Mouse (Mus musculus) ovary, postnatal 10 days (tissue): Measurements from ENCODE around the gene Pde6h.
"Not testable (repeated sequence)": the region's sequence is repeated elsewhere in the genome, so short reads cannot be mapped to it uniquely, and the experiment has no call there.

Source experiments
- DNase-seq: peaks from one replicate; pipeline ENCODE4 v3.0.0; 2022; ENCODE audit warnings: low spot score

Pde6h gene

DNA sequence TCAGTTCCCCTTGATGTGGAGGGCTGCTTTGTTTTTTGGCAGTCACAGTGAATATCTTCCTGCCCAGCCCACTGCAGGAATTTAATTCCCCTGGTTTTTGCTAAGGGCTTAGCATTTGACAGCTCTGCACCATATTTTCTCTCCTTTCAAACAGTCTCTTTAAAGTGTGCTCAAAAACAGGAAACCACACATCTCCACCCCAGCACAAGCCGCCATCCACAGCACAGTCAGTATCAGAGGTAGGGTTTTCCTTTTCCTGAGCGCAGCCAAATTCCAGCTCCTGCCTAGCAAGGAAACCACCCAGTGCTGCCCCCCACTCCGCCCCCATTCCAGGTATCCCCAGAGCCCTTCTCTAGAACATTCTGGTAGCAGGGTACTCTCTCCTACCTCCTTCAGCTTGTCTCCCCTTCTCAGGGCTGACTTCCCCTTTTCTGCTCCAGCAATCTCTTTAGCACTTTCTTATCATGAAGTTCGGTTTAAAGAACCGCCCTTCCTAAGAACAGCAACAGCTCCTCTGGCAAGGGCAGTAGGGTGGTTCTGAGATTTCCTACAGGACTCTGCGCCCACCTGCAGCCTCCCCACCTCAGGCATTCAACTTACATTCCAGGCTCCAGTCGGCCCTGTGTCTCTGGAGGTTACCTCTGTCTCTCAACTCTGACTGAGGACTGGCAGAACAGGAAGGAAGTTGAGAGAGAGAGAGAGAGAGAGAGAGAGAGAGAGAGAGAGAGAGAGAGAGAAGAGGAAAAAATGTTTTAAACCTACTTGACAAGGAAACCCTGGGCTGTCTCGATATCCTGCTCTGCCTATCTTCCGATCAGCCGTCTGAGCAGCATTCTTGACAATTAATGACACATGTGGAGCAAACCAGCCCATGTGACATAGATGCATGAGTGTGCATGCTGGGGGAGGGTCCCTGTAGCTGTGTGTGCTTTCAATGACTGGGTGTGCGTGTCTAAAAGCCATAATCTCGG is 17.7 kb downstream of the Pde6h start, which contains the start of gene Arhgdib:
Gene Arhgdib (minus strand): TSS at position 849 of the 971 bp plus-strand sequence.
- DNase-seq: no peak

DNA sequence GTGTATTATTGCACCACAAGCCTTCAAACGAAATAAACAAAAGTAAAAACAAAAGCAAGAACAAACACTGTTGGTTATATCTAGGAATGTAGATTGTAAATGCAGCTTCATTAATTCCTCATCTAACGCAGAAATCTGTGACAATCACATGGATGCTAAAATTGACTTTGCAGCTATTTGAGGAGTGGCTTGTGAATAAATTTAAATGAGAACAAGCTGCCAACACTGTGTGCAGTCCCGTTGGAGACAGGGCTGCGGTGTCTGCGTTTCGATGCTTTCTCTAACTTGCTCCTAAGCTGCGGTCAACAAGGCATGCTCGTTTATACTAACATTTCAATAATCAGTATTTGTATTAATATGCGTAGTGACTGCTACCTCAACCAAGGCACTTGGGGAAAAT is 18.6 kb downstream of the Pde6h start:
- DNase-seq: no peak

DNA sequence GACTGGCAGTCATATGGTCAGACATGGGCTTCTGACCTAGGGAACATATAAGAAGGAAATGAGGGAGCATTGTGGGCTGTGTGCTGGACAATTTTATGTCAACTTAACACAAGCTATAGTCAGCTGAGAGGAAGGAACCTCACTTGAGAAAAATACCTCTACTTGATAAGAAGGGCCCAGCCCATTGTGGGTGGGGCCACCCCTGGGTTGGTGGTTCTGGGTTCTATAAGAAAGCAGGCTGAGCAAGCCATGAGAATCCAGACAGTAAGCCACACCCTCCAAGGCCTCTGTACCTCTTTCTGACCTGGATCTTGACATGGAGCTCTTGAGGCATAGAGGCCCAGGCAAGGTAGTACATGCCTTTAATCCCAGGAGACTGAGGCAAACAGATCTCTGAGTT is 19.8 kb downstream of the Pde6h start:
- DNase-seq: no peak

DNA sequence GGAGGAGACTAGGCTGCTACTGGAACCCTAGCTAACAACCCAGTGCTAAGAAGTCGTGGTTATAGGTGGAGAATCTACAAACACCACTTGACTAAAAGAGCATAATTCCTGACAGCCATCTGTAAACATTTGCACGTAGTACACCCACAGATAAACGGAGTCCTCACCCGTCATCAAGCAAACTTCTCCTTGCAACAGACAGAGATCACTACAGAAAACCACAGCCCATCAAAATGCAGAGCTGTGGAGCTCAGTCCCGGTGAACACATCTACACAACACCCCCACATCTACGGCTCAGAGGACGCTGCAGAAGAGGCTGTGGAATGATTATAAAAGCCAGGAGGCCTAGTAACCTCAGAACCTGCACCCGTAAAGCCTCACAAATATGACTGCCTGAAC is 20.9 kb downstream of the Pde6h start:
- no peak for DNase-seq

DNA sequence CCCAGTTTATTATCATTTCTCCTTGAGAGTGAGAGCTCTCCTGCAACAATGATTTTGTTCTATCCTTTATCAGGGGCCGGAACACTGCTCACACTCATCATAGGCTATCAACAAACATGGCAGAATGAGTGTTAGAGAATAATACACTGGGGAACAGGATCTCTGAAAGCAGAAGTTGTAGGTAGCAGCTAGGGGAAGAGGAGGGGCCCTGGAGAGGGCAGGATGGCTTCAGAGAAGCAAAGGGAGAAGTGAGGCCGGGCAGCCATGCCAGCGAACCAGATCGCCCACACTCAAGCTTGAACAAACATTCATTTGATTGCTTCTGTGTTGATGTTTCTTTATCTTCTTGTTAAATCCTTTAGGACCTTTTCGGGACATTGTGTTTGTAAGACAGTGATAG is 22.6 kb downstream of the Pde6h start:
- DNase-seq: no peak

DNA sequence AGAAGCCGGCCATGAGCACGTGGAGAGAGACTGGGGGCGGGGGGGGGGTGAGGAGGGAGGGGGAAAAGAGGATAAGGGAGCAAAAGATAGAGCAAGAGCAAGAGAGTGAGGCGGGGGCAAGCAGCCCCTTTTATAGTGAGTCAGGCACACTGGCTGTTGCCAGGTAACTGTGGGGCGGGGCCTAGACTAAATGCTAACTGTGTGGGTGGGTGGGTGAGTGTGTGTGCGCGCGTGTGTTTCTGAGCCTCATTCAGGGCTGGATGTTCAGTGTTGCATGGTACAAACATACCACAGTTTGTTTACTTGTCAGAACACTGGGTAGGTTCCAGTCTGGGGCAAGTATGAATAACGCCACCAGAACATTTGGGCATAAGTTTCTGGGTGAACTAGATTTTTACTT is 23.3 kb downstream of the Pde6h start:
- DNase-seq: no peak

DNA sequence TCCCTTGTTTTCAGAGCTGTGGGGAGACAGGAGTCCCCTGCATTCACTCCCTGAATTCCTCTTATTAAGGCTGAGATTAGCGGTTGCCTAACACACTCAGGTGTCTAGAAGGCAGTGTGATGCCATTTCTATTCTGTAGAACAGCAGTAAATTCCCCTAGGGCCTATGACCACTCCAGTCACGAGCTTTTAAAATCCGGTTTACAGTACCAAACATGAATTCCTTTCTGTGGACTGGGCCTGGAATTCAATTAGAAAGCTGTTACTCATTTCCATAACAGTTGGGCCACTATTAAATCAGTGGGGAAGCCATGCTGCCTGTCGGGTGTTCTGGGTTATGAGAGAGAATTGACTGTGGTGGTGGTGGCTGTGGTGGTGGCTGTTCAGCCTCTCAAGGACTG is 24.1 kb downstream of the Pde6h start:
- no peak for DNase-seq

DNA sequence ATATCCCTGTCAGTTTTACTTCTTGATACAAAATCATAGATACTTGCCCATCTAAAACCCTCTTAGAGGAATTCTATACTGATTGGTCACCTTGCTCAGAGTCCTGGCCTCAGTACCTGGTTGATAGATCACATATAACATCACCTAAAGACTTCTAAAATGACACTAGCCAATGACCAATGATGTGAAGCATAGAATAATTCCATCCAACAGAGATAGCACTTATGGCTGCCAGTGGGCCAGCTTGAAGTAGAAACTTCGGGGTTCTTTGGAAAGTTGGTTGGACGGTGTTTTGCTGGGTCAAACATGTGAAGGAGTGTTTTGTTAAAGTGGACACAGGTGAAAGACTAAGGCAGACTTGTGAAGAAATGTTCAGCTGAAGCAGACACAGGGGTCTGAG is 26.5 kb downstream of the Pde6h start:
- DNase-seq: no peak

DNA sequence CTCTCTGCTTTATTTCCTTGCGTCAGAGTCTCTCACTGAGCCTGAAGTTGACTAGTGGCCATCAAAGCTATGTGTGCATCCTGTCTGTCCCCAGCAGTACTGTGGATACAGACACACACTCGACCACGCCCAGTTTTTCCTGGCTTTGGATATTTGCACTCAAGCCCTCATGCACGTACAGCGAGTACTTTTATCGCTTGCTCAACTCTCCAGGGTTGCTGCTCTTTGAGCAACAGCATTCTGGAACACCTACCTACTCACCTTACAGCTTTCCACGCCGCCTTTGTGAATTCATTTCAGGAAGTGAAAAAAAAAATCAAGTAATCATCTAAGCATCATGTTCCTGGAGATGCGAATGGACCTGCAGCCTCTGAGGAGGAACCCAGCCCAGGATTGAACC is 29.3 kb downstream of the Pde6h start:
- no peak for DNase-seq

DNA sequence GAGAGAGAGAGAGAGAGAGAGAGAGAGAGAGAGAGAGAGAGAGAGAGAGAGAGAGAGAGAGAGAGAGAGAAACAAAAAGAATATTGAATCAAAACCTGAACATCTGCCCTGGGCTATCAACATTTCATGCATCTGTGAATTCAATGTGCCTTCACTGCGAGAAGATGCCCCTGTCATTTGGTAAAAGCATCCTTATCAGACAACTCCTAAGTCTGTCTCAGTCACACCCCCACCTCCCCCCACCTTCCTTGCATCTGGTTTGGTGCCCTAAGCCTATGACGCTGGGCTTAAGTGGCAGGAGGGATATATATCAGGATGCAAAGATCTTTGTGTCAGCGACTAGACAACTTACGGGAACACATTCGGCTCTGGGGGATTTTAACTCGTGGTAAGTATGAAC is 30.6 kb downstream of the Pde6h start:
- no peak for DNase-seq

DNA sequence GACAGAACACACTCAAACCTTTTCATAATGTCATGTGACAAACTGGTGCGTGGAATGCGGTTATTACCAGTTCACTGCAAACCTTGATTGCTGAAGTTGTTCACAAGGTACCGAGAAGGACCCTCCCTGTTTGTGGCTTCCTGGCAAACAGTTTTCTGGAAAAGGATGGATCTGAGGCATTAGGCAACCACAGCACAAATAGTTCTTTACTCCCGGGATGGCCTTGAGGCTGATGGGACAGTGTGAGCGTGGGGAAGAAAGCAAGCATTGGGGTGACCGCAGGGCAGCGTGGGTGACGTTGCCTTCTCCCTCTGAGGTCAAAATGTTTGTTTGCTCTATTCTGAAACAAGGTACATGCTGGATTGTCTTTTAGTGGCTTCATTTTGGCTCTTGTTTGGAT is 31.1 kb downstream of the Pde6h start:
- DNase-seq: no peak

DNA sequence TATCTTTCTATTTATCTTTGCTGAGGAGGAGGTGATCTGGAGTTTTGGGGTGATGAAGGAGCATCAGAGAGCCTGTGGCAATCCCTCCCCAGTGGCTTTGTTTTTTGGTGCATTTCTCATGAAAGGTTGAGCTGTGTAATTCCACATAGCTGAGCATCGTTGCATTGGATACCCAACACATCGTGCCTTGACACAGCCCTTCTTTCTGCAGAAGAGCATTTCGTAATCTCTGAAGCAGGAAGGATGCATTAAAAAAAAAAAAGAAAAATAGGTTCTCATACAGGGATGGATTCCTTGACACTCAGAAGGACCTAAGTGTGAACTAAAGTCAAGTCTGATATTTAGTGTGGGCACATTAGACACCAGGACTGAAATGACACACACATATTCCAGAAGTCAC is 31.6 kb downstream of the Pde6h start:
- no peak for DNase-seq

DNA sequence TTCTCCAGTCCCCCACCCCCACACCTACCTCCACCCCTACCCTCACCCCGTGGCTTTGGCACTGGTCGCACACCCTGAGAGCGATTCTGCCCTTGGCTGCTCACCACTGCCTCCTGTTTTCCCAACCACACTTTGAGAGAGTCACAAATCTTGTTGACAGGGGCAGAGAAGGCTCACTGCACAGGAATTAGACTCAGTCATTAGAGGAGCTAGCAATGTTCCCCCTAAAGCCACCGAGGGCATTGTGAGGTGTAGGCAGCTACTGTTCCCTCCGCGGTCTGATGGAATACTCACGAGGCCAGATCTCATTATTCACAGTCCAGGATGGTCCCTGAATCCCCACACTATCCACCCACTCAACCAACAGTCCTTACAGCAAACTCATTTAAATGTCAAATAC is 33.4 kb downstream of the Pde6h start:
- DNase-seq: no peak

DNA sequence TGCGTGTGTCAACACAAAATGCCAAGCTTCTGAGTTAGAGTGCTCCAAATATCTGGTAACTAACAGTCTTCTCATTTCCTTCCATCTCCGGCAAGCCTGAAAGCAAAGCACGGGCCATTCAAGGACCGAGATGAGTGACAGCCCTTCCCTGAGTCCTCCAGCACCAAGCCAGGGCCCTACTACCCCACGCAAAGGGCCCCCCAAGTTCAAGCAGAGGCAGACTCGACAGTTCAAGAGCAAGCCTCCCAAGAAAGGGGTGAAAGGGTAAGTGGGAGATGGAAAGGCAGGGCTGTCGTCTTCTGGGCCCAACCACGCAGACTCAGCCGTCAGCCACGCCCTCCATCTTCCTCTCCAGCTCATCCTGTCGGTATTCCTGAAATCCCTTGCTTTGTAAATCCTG is 35.5 kb downstream of the Pde6h start:
- no peak for DNase-seq

DNA sequence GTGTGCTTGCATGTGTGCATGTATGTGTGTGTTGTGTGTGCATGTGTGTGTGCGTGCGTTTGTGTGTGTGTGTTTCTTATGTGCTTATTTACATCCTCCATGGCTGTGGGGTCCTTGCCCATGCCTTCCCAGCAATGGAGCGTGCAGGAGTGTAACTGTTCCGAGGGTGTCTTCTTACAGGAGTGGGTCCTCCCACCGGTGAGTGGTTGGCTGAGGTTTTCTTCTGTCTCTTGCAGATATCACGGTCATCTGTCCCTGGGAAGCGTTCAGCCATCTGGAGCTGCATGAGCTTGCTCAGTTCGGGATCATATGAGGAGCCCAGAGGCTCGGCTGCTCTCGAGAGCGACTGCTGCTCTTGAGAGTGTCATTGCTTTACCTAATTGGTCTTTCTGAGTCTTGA is 39.3 kb downstream of the Pde6h start:
- DNase-seq: no peak

DNA sequence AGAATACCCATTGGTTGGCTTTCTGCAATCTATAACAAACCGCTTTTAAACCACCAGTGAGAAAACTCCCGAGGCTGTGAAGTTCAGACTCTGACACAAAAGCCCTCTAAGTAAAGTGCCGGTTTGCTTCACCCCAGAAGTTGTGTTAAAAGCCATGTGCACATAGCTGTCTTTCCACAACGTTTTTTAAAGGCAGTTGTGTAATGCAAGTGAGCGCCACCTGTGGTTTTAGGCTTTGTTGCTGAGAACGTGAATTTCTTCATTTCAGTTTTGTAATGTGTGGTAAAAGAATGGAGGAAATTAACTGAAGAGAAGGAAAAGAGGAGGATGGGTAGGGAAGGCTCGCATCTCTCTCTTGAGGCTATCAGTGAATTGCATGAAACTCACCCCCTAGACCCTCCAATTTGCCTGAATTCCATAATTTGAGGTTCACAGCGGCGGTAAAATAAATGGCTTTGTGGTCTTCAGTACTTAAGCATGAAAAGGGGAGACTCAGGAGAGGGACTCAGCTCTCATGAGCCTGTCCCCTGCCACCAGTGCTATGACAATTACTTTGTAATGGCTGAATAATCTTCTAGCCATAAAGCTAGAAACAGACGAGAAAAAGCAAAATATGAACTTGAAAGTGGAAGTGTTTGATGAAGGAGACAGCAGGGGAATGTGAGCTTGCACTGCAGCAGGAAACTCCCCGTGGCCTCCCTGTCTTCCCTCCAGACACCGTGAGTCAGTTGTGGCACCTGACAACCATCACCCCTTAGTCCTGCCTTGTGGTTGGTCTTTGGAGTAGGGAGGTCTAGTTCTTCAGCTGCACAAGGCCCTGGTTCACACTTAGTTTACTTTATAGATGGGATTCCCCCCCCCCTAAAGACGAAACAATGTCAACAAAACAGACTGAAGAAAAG is 41.2 kb downstream of the Pde6h start:
- DNase-seq: no peak

DNA sequence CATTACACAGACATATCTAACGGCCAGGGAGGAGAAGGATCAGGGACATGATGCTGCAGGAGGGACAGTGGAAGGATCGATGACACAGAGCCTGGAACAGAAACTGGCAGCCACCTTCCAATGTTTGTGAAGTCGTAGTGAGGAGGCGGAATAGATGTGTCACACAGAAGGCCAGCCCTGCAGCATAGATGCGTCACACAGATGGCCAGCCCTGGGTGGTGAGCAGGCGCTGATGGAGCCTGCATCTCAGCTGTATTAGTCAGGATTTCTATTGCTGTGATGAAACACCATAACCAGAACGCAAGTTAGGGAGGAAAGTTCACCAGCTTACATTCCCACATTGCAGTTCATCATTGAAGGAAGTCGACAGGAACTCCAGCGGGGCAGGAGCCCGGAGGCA is 42.3 kb downstream of the Pde6h start:
- no peak for DNase-seq

DNA sequence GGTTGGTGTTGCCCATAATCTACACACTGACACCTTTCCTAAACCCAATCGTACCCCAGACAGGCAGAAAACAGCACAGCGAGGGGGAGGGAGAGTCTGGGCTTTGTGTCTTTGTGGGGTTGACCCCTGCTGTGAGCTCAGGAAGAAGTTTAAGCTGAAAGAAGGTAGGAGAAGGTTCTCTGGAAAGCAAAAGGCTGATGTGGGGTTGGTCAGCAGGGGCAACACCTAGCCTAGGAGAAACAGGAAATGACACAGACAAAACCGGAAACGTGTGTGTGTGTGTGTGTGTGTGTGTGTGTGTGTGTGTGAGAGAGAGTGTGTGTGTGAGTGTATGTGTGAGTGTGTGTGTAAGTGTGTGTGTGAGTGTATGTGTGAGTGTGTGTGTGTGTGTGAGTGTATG is 43.8 kb downstream of the Pde6h start:
- no peak for DNase-seq

DNA sequence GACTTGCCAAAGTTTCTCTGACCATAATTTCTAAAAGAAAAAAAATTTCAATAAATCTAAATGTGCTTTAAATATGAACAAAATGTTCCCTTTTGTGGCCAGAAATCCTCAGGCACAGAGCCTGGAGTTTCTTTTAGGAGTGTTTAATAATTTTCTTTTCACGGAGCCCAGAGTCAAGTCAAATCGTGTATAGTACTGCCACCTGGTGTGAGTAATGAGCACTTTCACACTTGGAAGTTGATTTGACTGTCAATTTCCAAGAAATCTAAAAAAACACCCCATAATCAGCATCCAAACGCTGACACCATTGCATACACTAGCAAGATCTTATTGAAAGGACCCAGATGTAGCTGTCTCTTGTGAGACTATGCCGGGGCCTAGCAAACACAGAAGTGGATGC is 45.2 kb downstream of the Pde6h start:
- DNase-seq: not testable (repeated sequence)

DNA sequence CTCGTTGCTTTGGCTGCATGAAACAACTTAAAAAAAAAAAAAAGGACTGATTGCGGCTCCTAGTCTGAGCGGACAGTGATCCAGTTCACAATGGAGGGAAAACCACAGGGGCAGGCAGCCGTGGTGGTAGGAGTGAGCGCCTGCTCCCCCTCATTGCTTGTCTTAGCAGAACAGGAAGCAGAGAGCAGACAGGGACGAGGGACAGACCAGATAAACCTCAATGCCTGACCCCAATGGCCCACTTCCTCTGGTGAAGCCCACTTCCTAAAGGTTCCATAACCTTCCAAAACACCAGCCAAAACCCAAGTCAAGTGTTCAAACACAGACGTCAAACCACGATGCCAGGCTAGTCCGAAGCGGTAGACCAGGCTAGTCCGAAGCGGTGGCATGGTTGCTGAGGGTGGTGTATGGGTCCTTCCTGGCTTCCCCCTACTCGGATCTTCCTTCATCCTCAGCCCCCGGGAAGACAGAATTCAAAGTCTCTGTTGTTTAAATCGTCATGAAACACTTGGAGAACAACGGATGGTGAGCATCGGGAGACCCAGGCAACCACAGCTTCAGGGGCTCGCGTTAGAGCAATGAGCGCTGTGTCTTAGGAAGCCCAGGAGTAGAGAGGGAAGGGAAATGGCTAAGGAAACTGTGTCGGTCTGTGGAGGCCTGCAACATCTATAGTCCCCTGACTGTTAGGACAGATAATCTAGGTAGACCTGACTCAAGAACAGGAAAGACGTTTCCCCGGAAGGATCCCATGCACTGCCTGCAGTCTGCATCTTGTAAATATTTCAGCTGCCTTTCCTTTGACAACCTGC is 55.8 kb downstream of the Pde6h start:
- DNase-seq: no peak

DNA sequence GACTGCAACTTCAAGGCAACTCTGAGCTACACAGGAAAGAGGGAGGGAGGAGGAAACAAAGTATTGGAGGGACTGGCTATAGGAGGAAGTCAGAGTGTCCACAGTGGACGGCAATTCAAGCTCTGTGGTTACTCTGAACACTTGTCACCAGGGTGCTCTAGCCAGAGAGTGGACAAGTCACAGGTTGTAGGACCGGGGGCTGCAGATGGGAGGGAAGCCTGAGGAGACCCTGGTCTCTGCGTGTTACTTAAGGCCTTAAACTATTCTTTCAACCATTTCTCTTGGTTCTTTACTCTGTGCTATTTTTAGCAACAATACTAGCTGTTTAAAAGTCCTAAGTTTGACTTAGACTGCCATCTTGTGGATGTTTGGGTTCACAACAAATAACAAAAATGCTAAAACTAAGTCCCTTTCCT is 56.7 kb downstream of the Pde6h start:
- DNase-seq: no peak

DNA sequence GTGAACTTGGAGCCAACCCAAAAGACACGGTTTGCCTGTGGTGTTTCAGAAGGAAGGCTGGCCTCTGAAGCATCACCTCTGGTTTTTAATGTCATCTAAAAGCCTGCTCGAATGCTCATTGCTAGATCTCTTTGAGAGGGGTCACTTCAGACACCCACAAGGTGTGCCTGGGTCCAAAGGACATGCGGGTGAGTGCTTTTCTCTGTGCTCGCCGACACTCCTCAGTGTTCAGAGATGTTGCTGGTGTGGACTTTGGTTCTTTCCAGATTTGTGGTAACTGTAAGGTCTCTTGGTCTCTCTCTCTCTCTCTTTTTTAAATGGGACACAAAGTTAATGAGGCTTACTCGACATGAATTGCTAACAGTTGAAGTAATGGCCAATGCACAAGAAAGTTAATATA is 58.9 kb downstream of the Pde6h start:
- no peak for DNase-seq
